Mouse (Mus musculus): ENCODE results near the gene Cd200. TPM values are rescaled to one million over a fixed set of nuclear protein-coding genes. Genes with fewer than 3 reads are reported as not detected.
"Not testable (repeated sequence)": the region's sequence is repeated elsewhere in the genome, so short reads cannot be mapped to it uniquely, and the experiment has no call there.

Gene Cd200
- polyA plus RNA-seq, 1 experiment from 2014 or later: 28.7 TPM

DNA sequence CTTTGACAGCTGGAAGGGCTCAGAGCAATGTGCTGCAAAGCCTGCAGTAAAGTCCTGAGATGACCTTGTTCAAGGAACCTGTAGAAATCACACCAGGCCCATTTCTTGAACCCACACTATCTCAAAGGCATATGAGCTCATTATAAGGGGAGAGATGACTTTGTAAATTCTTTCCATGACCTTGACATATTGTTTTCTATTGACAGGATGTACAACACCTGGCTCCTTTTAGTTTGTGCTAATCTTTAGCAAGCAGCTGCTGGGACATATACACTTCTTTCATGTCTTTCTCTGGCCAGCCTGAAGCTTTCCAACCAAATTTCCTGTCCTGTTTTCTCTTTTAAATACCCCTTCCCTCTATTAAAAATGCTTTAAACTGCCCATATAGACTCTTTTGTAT lies 47.4 kb downstream of the Cd200 start:
- no peak for ATAC-seq (replicated peaks; ENCODE audit: insufficient number of reproducible peaks, insufficient read depth, low FRiP score, low read depth)
- Histone ChIP-seq H3K4me2 (no peak overlapping the region), H3K9me3 (replicated peaks) (no peaks in the 10 kb centered on the region), H3K36me3 (no peaks in the 10 kb centered on the region), H3K27ac (no peak overlapping the region), H3K27me3 (no peaks in the 10 kb centered on the region), H3K4me3 (no peak overlapping the region), H3K9ac (no peak overlapping the region), H3K4me1 (replicated peaks) (no peaks in the 10 kb centered on the region)

DNA sequence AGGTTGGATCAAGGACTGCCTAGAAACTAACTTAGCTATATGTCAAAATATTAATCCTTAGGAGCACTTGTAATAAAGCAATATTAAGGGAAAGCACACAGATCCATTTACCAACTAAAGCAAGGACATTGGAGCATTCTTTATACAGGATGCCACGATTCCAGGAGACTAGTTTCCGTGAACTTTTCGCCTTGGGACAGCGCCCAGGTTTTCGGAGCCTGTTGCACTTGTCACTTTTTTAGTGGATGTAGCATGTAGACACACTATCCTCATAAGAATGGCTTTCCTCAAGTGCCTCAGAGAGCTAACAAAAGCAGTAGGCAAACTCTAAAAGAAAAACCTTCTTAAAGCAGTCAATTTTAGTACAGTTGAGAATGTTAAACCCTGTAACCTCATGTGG lies 50.4 kb downstream of the Cd200 start:
- H3K27me3 ChIP-seq; H3K9ac ChIP-seq; H3K27ac ChIP-seq; H3K36me3 ChIP-seq; H3K4me1 ChIP-seq (replicated peaks); H3K9me3 ChIP-seq (replicated peaks); H3K4me3 ChIP-seq; ATAC-seq (replicated peaks; ENCODE audit: insufficient number of reproducible peaks, insufficient read depth, low FRiP score, low read depth); H3K4me2 ChIP-seq: not testable (repeated sequence)
- WGBS: 84% methylated on average over 5 of the region's 5 CpGs

DNA sequence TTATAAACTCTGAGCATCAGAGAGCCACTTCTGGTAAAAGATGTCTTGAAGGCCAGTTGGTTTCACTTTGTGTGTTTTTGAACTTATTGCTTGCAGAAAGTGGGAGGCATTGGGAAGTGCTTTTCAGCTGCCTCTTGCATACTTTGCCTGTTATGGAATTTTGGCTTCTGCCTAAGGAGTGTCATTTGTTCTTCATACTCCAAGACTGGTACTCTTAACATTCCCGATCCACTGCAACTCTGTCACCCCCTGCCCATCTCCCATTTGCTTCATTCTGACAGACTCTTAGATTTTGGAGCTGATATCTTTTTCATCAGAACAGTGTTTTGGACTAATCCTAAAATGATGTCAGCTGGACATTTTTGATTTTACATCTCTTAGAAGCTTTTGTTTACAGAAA lies 51.7 kb downstream of the Cd200 start:
- WGBS: 72% methylated on average over 1 of the region's 1 CpGs
- Histone ChIP-seq H3K4me1 (replicated peaks) (no peaks in the 10 kb centered on the region), H3K4me2 (no peak overlapping the region), H3K27me3 (no peaks in the 10 kb centered on the region), H3K36me3 (no peaks in the 10 kb centered on the region), H3K9me3 (replicated peaks) (no peaks in the 10 kb centered on the region), H3K9ac (no peak overlapping the region), H3K4me3 (no peak overlapping the region), H3K27ac (no peak overlapping the region)
- ATAC-seq (replicated peaks; ENCODE audit: insufficient number of reproducible peaks, insufficient read depth, low FRiP score, low read depth): no peak

DNA sequence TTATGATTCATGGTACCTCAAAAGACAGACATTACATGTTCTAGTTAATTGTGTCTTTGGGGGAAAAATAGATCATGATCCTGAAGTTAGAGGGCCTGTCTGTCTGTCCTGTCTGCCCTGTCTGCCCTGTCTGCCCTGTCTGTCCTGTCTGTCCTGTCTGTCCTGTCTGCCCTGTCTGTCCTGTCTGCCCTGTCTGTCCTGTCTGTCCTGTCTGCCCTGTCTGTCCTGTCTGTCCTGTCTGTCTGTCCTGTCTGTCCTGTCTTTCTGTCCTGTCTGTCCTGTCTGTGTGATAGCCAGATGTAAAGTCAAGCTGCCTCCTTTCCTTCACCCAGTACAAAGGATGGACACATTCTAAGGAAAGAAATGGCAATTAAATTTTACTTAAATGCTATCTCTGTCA lies 56.0 kb downstream of the Cd200 start:
- Histone ChIP-seq H3K27me3 (no peaks in the 10 kb centered on the region), H3K4me3 (no peak overlapping the region), H3K4me2 (no peak overlapping the region), H3K27ac (no peak overlapping the region), H3K9me3 (replicated peaks) (no peaks in the 10 kb centered on the region), H3K4me1 (replicated peaks) (no peaks in the 10 kb centered on the region), H3K9ac (no peak overlapping the region), H3K36me3 (no peaks in the 10 kb centered on the region)
- peak; percentile 88 for ATAC-seq (replicated peaks; ENCODE audit: insufficient number of reproducible peaks, insufficient read depth, low FRiP score, low read depth)

DNA sequence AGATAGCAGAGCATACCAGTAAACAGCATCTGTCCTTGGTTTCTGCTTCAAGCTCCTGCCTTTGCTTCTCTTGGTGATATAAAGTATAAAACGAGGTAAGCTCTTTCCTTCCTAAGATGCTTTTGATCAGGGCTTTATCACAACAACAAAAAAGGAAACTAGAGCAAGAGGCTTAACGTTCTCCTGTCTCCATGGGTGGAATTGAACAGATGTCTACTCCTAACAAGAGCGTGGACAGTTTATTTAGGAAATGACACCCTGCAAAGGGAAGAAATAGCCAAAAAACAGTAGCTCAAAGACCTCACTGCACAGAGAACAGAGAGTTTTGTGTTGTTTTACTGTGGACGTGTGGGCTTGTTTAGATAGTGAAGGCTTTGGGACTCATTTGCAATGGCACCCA lies 58.1 kb downstream of the Cd200 start:
- H3K4me2 ChIP-seq: no peak overlapping the region
- no peaks in the 10 kb centered on the region for H3K4me1 ChIP-seq (replicated peaks)
- H3K4me3 ChIP-seq: no peak overlapping the region
- 55% methylated on average over 4 of the region's 4 CpGs for WGBS
- ATAC-seq (replicated peaks; ENCODE audit: insufficient number of reproducible peaks, insufficient read depth, low FRiP score, low read depth): no peak
- no peaks in the 10 kb centered on the region for H3K27me3 ChIP-seq
- no peak overlapping the region for H3K9ac ChIP-seq
- H3K36me3 ChIP-seq: no peaks in the 10 kb centered on the region
- no peaks in the 10 kb centered on the region for H3K9me3 ChIP-seq (replicated peaks)
- no peak overlapping the region for H3K27ac ChIP-seq

DNA sequence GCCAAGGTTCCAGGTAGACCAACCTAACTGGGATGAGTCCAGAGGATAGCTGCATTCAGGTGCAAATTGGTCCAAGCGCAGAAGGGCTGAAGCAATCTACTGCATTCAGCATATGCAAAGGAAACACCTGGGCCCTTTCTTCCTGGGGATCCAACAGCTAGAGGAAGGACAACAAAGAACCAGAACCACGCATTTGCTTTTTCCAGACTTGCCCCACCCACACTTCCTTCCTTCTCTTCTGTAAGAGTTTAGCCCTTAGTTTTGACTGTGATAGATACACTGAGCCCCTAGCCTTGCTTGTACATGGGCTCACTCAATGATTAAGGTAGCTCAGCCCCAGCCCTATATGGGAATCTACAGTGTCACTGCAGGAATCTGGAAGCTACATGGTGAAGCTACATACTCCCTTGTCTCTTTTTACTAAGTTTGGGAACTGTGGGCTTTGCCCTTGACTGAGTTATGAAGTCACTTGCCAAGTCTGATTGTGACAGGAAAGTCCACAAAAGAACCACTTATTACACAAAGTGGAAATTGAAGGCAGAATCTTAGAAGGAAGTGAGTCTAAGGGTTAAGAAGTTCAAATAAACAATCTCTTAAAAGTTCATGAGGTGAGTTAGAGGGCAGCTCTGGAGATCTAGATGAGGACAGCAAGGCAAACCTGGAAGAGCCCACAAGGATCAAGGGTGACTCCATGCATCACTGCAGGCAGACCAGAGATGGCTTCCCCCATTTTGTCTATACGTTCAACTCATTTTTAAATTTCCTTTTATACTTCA lies 59.1 kb downstream of the Cd200 start:
- 0 out of 2 replicates have a peak, but pooled peaks have one; percentile 35 for ATAC-seq (replicated peaks; ENCODE audit: insufficient number of reproducible peaks, insufficient read depth, low FRiP score, low read depth)

DNA sequence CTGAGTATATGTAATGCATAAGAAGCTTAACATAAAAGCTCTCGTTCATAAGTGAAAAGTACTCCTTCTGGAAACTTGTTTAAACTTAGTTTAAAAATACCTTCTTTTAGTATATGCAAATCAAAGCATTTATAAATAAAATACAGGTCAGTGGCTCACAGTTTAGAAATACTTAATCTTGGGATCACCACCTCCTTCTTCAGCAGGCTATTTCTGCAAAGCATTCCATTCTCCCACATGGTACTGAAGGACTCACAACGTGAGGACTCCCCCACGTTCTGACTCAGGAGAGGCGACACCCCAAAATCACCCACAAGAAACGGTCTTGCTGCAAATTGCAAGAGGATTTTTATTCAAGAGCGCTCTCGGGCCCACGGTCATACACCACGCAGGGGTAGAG lies 60.6 kb downstream of the Cd200 start:
- WGBS: 91% methylated on average over 9 of the region's 9 CpGs
- not testable (repeated sequence) for H3K4me3 ChIP-seq; H3K9ac ChIP-seq; H3K4me2 ChIP-seq; H3K4me1 ChIP-seq (replicated peaks); H3K27me3 ChIP-seq; H3K36me3 ChIP-seq; H3K27ac ChIP-seq; H3K9me3 ChIP-seq (replicated peaks); ATAC-seq (replicated peaks; ENCODE audit: insufficient number of reproducible peaks, insufficient read depth, low FRiP score, low read depth)

More for the DNA sequence above, 59.1 kb downstream of the Cd200 start:
- no peak overlapping the region for H3K4me2 ChIP-seq
- H3K9ac ChIP-seq: no peak overlapping the region
- no peaks in the 10 kb centered on the region for H3K36me3 ChIP-seq
- no peaks in the 10 kb centered on the region for H3K27me3 ChIP-seq
- 77% methylated on average over 3 of the region's 3 CpGs for WGBS
- peak overlapping the region; percentile 5; the same call in 1 of the 2 replicates for H3K27ac ChIP-seq
- H3K9me3 ChIP-seq (replicated peaks): no peaks in the 10 kb centered on the region
- H3K4me3 ChIP-seq: no peak overlapping the region
- H3K4me1 ChIP-seq (replicated peaks): no peaks in the 10 kb centered on the region

DNA sequence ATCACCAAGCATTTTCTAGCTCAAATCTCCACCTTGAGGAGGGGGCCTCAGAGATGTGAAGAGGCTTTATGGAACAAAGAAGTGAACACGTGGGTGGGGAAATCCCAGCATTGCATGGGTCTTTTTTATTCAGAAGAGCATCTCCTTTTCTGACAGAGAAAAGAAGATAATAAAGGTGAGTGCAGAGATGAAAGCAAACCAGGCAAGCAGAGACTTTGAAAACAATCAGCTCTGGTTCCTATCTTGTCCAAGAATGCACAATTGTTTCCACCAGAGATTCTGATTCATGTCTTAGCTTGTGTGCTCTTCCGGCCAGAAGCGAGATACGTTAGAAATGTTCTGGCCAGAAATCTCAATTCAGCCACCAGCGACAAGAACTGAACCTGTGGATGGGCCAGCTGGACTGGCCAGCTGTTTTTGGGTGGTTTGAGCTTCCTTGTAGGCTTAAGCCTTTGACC lies 61.9 kb downstream of the Cd200 start:
- Histone ChIP-seq H3K9me3 (replicated peaks) (no peaks in the 10 kb centered on the region), H3K27me3 (no peaks in the 10 kb centered on the region), H3K4me2 (no peak overlapping the region), H3K4me3 (no peak overlapping the region), H3K27ac (no peak overlapping the region), H3K4me1 (replicated peaks) (no peaks in the 10 kb centered on the region), H3K9ac (no peak overlapping the region), H3K36me3 (no peaks in the 10 kb centered on the region)
- ATAC-seq (replicated peaks; ENCODE audit: insufficient number of reproducible peaks, insufficient read depth, low FRiP score, low read depth): no peak
- WGBS: 85% methylated on average over 5 of the region's 5 CpGs

DNA sequence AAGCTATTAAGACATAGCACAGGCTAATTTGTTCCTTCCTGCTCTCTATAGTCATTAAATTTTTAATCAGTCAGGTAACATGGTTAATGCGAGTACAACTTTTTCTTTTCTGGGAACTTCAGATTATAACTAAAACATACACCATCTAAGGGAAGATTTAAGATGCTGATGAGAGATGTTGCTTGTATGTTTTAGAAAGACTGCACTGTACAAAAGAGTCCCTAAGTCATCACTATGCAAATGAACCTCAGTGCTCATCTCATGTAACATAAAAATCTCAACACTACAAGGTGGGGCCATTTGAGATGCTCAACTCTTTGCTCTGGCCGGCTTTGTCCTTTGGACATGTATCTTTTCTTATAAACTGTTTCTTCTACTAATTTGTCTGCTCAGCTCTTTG lies 62.5 kb downstream of the Cd200 start:
- ATAC-seq (replicated peaks; ENCODE audit: insufficient number of reproducible peaks, insufficient read depth, low FRiP score, low read depth): no peak
- Histone ChIP-seq H3K27me3 (no peaks in the 10 kb centered on the region), H3K27ac (no peak overlapping the region), H3K4me3 (no peak overlapping the region), H3K9ac (no peak overlapping the region), H3K36me3 (no peaks in the 10 kb centered on the region), H3K4me2 (no peak overlapping the region), H3K4me1 (replicated peaks) (no peaks in the 10 kb centered on the region), H3K9me3 (replicated peaks) (no peaks in the 10 kb centered on the region)
- 85% methylated on average over 2 of the region's 2 CpGs for WGBS

DNA sequence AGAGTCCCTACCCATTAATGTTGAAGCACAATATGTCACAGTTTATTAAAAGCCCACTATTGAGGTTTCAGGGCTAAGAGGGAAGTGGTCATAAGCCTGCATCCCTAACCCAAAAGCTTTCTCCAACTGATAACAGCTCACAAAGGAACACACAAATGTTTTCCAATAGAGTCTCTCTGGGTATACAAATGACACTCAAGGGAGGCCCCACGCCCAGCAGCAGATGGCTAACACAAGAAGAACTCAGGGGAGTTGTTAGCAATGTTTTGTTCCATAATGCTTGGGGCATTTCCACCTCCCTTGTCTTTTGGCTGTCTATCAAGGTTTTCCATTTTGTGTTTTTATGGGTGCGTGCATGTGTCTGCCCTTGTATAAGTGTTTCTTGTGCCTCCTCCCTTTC lies 64.0 kb downstream of the Cd200 start:
- no peaks in the 10 kb centered on the region for H3K27me3 ChIP-seq
- no peaks in the 10 kb centered on the region for H3K4me1 ChIP-seq (replicated peaks)
- no peaks in the 10 kb centered on the region for H3K36me3 ChIP-seq
- H3K4me3 ChIP-seq: no peak overlapping the region
- no peaks in the 10 kb centered on the region for H3K9me3 ChIP-seq (replicated peaks)
- H3K9ac ChIP-seq: no peak overlapping the region
- H3K27ac ChIP-seq: no peak overlapping the region
- WGBS: 72% methylated on average over 2 of the region's 2 CpGs
- no peak overlapping the region for H3K4me2 ChIP-seq
- ATAC-seq (replicated peaks; ENCODE audit: insufficient number of reproducible peaks, insufficient read depth, low FRiP score, low read depth): no peak

DNA sequence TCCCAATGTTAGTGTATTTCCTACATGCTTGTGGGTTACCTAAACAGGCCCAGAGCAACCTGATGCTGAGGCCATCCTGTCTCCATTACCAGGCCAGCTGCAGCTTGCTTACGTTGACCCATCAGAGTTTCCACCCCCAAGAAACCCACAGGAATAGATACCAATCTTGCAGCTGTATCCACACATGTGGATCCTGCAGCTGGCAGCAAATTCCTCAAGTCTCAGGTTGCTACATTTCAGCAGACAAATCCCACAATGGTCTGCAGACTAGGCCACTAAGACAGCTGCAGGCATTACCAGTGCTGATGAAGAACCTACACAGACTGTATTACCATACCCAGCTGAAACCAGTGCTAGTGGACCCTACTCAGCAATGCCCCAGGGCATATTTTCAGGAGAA lies 72.4 kb downstream of the Cd200 start:
- H3K4me1 ChIP-seq (replicated peaks): no peaks in the 10 kb centered on the region
- H3K27me3 ChIP-seq: no peaks in the 10 kb centered on the region
- H3K4me3 ChIP-seq: no peak overlapping the region
- WGBS: 79% methylated on average over 1 of the region's 1 CpGs
- H3K9me3 ChIP-seq (replicated peaks): no peaks in the 10 kb centered on the region
- H3K4me2 ChIP-seq: no peak overlapping the region
- H3K9ac ChIP-seq: no peak overlapping the region
- H3K27ac ChIP-seq: no peak overlapping the region
- no peak; the same call in 1 of the 2 replicates for ATAC-seq (replicated peaks; ENCODE audit: insufficient number of reproducible peaks, insufficient read depth, low FRiP score, low read depth)
- H3K36me3 ChIP-seq: no peaks in the 10 kb centered on the region

DNA sequence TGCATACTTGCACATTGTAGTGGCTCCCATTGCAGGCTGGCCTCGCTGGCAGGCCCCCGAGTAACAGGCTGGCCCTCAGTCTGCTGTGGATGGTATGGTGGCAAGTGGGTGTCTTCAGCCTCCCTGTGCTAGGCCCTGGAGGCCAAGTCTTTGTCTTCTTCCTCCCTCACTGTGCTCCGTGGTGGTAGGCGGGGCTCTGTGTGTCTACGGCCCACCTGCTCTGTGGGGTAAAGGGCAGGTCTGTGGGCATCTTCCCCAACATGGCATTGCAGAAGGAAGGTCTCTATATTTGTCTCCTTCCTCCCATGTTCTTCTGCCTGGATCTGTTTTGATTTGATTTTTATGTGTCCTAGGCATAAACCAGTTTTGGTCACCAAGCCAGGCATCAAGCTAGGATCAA lies 74.0 kb downstream of the Cd200 start:
- Histone ChIP-seq H3K4me2 (no peak overlapping the region), H3K27me3 (no peaks in the 10 kb centered on the region), H3K36me3 (no peaks in the 10 kb centered on the region), H3K27ac (no peak overlapping the region), H3K4me1 (replicated peaks) (no peaks in the 10 kb centered on the region), H3K9ac (no peak overlapping the region), H3K4me3 (no peak overlapping the region), H3K9me3 (replicated peaks) (no peaks in the 10 kb centered on the region)
- no peak for ATAC-seq (replicated peaks; ENCODE audit: insufficient number of reproducible peaks, insufficient read depth, low FRiP score, low read depth)
- WGBS: 91% methylated on average over 5 of the region's 5 CpGs

Measured in heart, embryonic 15.5 days (tissue).